Mouse (Mus musculus): ENCODE data around the gene Cldn34c4. TPM values are rescaled to one million over a fixed set of nuclear protein-coding genes. Genes with fewer than 3 reads are reported as not detected.

Cldn34c4 gene
- not detected in 2 replicates for polyA plus RNA-seq (2015; fragmentation: Nextera tagmentation; extraction: Ambion mirVana)

GRCm38 (mm10) chrX:127736454-127736853, at the start of gene Cldn34c4:
TSS of gene Cldn34c4 (minus strand) at chrX:127736554.
- no peak for ATAC-seq
- H3K4me3 ChIP-seq (ENCODE audit: low read depth, low read length) = no peak within 1 kb of the TSS
- no peak within 1 kb of the TSS for H3K9ac ChIP-seq (replicated peaks)
- no peaks in the 10 kb centered on the region for H3K36me3 ChIP-seq (replicated peaks; ENCODE audit: insufficient read depth, low read length)
- H3K4me1 ChIP-seq (ENCODE audit: insufficient read depth) = no peaks in the 10 kb centered on the region
- H3K4me2 ChIP-seq (ENCODE audit: low read depth, low read length) = no peak within 1 kb of the TSS
- 59% methylated on average over 2 of the region's 2 CpGs for WGBS (ENCODE audit: insufficient replicate concordance)
- no peak for DNase-seq
- TF ChIP-seq EP300 (IDR thresholded peaks at IDR 0.05; ENCODE audit: low read depth) = no peak
- TF ChIP-seq CTCF (IDR thresholded peaks at IDR 0.05; ENCODE audit: low read depth) = no peak
- no peaks in the 10 kb centered on the region for H3K9me3 ChIP-seq (ENCODE audit: low read length)
- H3K27me3 ChIP-seq (ENCODE audit: insufficient read depth, low read length) = no peaks in the 10 kb centered on the region
- H3K27ac ChIP-seq (ENCODE audit: low read depth) = no peak within 1 kb of the TSS

GRCm38 (mm10) chrX:127747062-127747461, 10.7 kb upstream of the Cldn34c4 start:
- no peak for DNase-seq
- 60% methylated on average over 4 of the region's 4 CpGs for whole genome bisulfite sequencing (ENCODE audit: insufficient replicate concordance)
- Histone ChIP-seq H3K4me3 (ENCODE audit: low read depth, low read length) (no peak overlapping the region), H3K9ac (replicated peaks) (no peak overlapping the region), H3K27ac (ENCODE audit: low read depth) (no peak overlapping the region), H3K27me3 (ENCODE audit: insufficient read depth, low read length) (no peaks in the 10 kb centered on the region), H3K4me1 (ENCODE audit: insufficient read depth) (no peaks in the 10 kb centered on the region), H3K36me3 (replicated peaks; ENCODE audit: insufficient read depth, low read length) (no peaks in the 10 kb centered on the region), H3K9me3 (ENCODE audit: low read length) (no peaks in the 10 kb centered on the region), H3K4me2 (ENCODE audit: low read depth, low read length) (no peak overlapping the region)
- ATAC-seq = no peak
- TF ChIP-seq EP300 (IDR thresholded peaks at IDR 0.05; ENCODE audit: low read depth) = no peak
- no peak for TF ChIP-seq CTCF (IDR thresholded peaks at IDR 0.05; ENCODE audit: low read depth)

All from liver, postnatal 0 days (tissue).